Mouse (Mus musculus) G1E (cell line): ENCODE results near the gene Kmt5a.

Source experiments
- CTCF ChIP-seq: IDR thresholded peaks from 2 replicates; pipeline ENCODE4 v1.5.1; 2012; ENCODE audit warnings: low read depth, low read length, inconsistent platforms, mixed read lengths
- GATA1 ChIP-seq: IDR thresholded peaks from 2 replicates; pipeline ENCODE4 v1.6.1; 2012; ENCODE audit warnings: borderline replicate concordance, low read length, inconsistent platforms, mixed read lengths
- GATA2 ChIP-seq: IDR thresholded peaks from 2 replicates; pipeline ENCODE4 v1.6.1; 2012; ENCODE audit warnings: low read depth, low read length, inconsistent platforms, borderline replicate concordance
- TAL1 ChIP-seq: conservative IDR thresholded peaks from 2 replicates; pipeline ENCODE4 v1.6.1; 2012; ENCODE audit warnings: low read depth, low read length, inconsistent platforms, mixed read lengths

DNA sequence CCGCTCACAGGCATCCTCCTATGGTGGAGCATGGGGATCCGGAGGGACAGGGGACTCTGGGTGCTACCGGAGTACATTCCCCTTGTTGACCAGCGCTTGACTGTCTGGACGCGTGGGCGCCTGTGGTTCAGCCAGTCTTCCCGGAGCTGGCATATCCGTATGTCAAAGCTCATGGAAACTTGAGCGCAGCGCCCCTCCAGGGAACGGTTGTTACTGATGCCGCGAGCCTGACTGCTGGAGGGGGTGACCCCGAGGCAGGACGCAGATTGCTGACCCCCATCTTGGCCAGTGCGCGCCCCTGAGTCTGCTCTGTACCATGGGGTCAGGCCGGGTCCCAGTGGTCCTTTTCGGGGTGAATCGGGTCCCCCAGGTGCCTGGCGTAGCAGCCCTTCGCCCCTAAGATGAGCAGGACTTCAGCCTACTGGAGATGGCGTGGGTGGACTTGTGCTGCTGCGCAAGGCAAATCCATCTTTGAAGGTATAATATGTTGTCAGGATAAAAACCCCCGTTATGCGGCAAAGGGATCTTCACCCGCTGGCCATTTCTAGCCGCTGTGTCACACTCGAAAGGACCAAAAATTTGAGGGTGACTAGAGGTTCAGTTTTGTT is 468 bp downstream of the Kmt5a start:
- TF ChIP-seq GATA1: no peak
- TF ChIP-seq CTCF: no peak
- TF ChIP-seq TAL1: no peak
- TF ChIP-seq GATA2: no peak
